Mouse (Mus musculus) splenic B cell, adult 2 months (primary cell): ENCODE data around the gene Pknox2.

Experiments used
- DNase-seq: peaks from one replicate; pipeline ENCODE4 v3.0.0-alpha.2; 2011; ENCODE audit warnings: low read depth, low spot score
- H3K27me3 ChIP-seq: 2 replicates; pipeline ENCODE4 v1.6.1; 2012; ENCODE audit warnings: mild to moderate bottlenecking, low read length, moderate library complexity, mixed read lengths; ENCODE audit not compliant: control insufficient read depth, poor library complexity, insufficient read depth, severe bottlenecking
- H3K36me3 ChIP-seq: 2 replicates; pipeline ENCODE4 v1.6.1; 2012; ENCODE audit warnings: mild to moderate bottlenecking, low read length, moderate library complexity, mixed read lengths; ENCODE audit not compliant: control insufficient read depth, poor library complexity, insufficient read depth, severe bottlenecking

The Pknox2 gene

DNA sequence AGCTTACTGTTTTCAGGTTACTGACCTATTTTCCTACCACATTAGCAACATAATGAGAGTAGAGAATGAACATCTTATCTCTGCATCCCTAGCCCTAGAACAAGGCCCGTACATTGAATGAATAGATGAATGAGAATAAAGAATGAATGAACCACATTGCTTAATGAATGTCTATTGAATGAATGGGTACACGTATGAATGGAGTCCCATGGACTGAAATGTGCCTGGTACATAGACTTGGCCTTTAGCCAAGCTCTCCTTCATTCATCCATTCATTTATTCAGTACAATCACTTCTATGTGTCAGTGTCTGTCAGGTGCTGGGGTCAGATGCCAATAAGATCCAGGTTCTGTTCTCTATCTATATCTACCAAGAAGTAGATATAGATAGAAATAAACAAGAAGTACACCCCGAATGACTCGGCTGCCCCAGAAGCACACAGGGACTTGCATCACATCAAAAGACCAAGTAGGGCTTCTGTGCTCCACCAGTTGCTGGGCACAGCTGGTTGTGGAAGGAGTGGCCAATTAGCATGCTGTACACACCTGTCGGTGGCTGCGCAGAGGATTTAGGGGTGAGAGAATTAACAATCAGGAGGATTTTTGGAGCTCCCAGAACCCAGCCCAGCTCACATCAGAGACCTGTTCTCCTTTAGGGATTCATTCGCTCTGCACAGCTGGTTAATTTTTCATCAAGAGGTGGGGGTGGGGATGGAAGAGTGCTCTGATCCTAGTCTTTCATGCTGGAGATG, 119.2 kb downstream of the Pknox2 start:
- no peaks in the 10 kb centered on the region for H3K27me3 ChIP-seq

DNA sequence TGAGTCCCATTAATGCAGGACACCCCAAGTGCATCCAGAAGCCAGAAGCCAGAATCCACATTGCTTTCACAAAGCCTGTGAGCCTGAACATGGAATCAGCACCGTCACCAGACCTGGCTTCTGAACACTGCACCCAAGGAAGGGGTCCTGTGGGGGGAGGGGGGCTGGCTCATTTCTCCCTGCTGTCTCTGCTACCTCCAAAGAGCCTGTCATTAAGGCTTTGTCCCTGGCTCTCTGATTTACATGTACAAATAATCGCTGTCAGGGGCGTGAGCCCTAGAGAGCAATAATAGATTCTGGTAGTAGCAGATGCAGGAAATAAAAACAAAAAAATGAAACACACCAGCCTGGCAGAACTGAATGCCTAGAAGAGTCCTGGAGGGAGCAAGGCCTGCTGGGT, 121.3 kb downstream of the Pknox2 start:
- Histone ChIP-seq H3K36me3 (no peaks in the 10 kb centered on the region), H3K27me3 (no peaks in the 10 kb centered on the region)
- DNase-seq: no peak

More for the DNA sequence above, 119.2 kb downstream of the Pknox2 start:
- no peak for DNase-seq
- H3K36me3 ChIP-seq: no peaks in the 10 kb centered on the region

DNA sequence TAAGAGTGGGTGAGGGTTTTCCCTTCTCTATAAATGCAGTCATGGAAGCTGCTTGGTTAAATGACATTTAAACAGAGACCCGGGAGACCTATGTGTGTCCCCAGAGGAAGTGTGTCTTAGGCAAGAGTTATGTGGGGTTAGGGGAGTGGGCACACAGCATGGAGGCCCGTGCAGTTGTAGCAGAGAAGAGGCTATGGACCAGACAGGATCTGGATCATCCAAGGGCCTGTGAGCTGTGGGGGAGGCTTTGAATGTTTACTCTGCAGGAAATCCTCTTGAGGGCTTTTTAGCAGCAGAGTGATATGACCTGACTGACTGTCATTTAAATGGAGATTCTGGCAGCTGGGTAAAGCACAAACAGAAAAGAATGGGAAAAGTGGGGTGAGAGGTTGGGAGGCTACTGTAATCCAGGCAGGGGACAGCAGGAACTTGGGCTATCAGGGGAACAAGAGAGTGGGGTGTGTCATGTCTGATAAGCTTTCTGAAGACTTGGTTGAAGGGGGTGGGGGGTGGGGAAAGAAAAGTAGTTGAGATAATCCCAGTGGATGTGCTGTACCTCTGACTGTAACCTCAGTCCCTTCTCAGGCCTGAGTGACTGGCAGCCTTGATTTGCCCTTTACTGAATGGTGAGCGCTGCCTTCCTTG, 125.5 kb downstream of the Pknox2 start:
- H3K27me3 ChIP-seq: no peaks in the 10 kb centered on the region
- no peak for DNase-seq
- no peaks in the 10 kb centered on the region for H3K36me3 ChIP-seq

DNA sequence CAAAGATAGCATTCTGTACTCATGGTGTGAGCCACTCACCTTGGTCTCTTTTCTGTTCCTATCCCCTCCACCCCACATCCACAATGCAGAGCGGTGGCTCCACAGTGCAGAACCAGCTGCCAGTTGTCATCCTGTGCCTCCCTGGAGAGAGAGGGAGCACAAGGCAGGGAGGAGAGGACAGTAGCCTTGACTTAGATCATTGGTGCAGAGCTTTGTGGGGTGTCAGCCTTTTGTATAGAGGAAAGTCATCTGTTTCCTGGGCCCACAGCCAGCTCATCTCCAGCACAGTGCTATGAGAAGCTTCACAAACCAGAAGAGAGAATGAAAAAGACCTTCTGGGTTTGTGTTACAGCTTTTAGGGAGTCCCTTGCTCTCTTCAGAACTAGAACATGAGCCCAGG, 129.1 kb downstream of the Pknox2 start:
- Histone ChIP-seq H3K36me3 (no peaks in the 10 kb centered on the region), H3K27me3 (no peaks in the 10 kb centered on the region; the same call in 1 of the 2 replicates)
- DNase-seq: no peak

DNA sequence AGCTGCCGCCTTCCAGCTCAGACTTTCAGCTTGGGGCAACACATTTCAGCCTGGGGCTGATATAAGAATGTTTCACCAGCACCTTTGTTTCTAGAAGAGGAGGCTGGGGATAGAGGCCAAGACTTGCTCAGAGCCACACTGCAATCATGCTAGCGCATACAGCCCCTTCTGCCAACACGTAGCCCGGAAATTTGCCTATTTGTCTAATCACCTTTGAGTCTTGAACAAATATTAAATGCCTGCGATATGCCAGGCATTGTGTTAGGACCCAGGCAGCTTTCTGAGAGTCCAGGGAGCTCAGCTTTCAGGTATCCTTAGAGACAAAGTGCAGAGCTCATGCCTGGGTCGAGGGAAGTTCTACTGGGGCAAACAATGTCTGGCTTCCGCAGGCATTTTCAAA, 130.0 kb downstream of the Pknox2 start:
- H3K27me3 ChIP-seq: no peaks in the 10 kb centered on the region; the same call in 1 of the 2 replicates
- H3K36me3 ChIP-seq: no peaks in the 10 kb centered on the region
- DNase-seq: no peak

DNA sequence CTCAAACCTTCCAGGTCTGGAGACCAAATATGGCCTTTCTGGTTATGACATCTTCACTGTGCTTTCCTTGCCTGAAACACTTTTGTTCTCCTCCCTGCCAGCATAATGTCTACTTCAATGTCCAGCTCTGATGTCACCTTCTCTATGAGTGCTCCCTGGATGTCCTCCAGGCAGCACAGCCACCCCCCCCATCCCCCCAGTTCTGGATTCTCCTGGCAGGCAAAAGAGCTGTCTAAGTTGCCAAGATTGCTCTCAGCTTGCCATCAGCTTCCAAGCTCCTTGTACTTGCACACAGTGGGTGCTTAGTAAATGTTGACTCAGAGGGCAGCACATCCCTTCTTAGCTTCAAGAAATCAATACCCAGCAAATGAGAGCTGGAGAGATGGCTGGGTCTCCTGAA, 131.0 kb downstream of the Pknox2 start:
- DNase-seq: no peak
- Histone ChIP-seq H3K36me3 (no peaks in the 10 kb centered on the region), H3K27me3 (no peaks in the 10 kb centered on the region; the same call in 1 of the 2 replicates)

DNA sequence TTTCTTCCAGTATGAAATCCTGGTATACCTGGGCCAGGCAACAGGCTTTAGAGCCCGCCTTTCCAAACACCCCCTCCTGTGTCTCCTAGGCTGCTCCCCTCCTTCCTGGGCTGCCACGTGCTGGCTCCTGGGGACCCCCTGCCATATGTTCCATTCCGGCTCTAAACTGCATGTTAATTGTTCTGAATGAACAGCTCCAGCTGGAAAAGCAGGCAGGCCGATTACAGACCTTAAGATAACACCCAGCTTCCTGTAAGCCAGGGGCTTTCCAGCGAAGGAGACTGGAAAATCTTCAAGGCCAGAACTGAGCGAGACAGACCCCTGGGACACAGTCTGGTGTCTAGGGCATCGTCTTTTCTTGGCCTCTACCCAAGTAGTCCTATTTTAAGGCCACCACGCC, 133.6 kb downstream of the Pknox2 start:
- Histone ChIP-seq H3K27me3 (no peaks in the 10 kb centered on the region; the same call in 1 of the 2 replicates), H3K36me3 (no peaks in the 10 kb centered on the region)
- DNase-seq: no peak

DNA sequence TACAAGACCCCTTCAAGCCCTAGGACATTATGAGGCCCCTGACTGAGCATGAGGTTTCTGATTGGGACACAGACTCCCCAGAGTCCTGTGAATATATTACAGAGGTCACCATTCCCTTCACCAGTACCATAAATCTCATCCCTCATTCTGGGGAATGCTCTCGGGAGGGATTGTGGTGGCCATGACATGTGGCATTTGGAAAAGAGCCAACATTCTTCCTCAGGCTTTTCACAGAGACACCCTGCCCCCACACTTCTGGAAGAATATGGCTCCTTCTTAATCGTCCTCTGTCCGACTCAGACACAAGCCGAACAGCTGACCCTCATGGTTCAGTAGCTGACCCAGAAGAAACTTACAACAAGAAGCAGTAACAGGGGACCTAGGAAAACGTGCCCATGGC, 139.1 kb downstream of the Pknox2 start:
- H3K27me3 ChIP-seq: no peaks in the 10 kb centered on the region
- DNase-seq: no peak

DNA sequence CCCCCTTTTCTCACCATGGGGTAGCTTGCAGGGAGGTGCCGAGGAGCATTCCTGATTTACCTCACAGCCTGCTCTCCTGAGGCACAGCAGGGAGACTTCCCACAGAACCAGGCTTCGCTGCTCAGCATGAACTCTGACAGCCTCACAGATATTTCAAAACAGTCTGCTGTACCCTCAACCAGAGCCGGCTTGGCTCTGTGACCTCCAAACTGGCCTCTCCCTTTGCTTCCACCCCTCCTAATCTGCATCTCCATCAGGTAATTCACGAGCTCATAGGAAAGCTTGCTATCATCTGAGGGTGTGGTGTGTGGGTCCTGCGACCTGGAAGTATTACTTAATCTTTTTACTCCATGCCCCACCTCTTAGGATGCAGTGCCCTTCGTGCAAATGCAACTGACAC, 142.5 kb downstream of the Pknox2 start:
- DNase-seq: no peak
- no peaks in the 10 kb centered on the region for H3K36me3 ChIP-seq
- no peaks in the 10 kb centered on the region for H3K27me3 ChIP-seq

More for the DNA sequence above, 139.1 kb downstream of the Pknox2 start:
- no peaks in the 10 kb centered on the region for H3K36me3 ChIP-seq

DNA sequence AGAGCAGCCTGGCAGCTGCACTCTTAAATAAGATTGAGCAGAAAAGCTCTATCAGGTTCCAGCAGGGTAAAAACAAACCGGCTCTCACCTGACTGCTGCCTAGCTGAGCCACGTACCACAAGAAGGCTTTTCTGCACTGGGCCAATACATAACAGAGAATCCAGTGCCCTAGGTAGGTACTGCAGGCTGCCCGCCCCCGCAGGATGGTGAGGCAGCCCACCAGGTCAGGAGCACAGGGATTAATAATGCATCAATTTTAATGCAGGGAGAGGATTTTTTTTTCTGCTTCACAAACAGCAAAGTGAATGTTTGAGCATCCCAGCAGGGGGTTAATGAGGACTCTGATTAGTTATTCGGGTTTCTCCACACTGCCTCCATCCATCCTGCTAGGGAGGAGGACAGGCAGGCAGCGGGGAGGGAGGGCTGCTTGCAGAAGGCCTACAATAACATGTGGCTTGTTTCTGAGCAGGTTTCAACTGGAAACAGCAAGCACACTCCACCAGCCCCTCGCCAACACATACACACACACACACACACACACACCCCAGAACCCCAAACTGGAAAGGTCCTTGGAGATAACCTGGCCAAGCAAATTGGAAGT, 145.2 kb downstream of the Pknox2 start:
- DNase-seq: no peak
- no peaks in the 10 kb centered on the region; the same call in 1 of the 2 replicates for H3K27me3 ChIP-seq

DNA sequence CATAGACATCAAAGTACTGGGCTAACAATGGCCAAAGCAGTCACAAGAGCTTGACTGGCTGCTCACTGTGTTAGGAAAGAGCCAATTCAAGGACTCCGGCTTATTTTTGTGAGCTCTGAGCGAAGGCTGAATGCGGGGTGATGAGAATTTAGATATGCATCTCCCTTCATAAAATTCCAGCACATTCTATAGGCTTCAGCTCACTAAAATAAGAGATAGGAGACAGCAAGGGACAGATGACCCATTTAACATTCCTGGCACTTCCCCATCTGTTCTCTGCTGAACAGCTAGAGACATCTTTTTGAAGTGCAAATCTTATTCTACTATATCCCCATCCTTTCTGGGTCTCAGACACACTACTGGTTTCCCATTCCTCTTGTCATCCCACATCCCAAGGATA, 147.8 kb downstream of the Pknox2 start:
- DNase-seq: no peak

More for the DNA sequence above, 145.2 kb downstream of the Pknox2 start:
- no peaks in the 10 kb centered on the region for H3K36me3 ChIP-seq

DNA sequence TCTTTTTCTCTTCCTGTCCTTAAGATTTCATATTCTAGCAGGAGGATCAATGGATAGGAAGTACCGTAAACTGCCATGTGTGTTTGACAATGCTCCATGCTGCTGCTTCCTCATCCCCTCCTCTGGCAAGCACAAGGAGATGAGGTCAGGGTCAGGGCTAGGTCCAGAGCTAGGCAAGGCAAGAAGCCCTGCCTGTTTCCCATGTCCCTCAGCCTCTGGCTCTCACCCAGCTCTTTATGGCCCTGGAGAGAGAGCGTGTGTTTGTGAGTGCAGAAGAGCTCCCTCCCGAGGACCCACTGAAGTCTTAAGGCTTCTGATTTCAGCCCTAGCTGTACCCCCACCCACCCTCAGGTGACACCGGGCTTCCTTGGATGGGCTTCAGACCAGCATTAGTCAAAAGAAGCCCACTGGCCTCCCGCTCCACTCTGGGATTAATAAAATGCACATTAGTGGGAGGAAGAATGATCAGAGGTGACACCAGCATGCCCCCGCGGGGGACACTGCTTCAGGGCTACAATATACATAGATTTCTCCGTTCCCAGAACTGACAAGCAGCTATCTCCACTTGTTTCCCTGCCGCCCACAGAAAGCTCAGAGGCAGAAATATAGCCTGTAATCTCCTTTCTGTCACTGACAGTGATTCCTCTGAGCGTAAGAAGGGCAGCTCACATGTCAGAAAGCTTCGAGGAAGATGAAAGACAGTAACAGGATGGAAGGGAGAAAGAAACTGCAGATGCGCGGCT, 156.4 kb downstream of the Pknox2 start:
- Histone ChIP-seq H3K36me3 (no peaks in the 10 kb centered on the region), H3K27me3 (no peaks in the 10 kb centered on the region)
- no peak for DNase-seq

More for the DNA sequence above, 147.8 kb downstream of the Pknox2 start:
- Histone ChIP-seq H3K27me3 (no peaks in the 10 kb centered on the region; the same call in 1 of the 2 replicates), H3K36me3 (no peaks in the 10 kb centered on the region)

DNA sequence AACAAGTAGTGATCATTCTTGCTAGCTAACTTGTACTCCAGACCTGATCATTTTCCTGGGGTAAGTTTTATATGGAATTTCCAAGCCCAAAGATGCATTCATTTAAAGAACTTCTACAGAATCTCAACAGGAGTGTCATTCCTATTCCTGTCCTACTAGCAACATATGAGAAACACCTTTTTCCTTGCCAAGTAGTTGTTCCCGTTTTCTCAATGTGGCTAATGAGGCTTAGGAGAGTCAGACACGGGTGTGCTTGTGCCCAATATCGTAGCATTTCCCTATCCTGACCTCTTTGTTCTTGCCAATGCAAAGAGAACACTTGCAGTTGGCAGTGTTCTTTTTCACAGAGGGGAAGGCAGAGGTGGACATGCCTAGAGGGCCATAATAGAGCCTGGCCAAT, 157.2 kb downstream of the Pknox2 start:
- no peak for DNase-seq
- no peaks in the 10 kb centered on the region for H3K27me3 ChIP-seq
- no peaks in the 10 kb centered on the region for H3K36me3 ChIP-seq

DNA sequence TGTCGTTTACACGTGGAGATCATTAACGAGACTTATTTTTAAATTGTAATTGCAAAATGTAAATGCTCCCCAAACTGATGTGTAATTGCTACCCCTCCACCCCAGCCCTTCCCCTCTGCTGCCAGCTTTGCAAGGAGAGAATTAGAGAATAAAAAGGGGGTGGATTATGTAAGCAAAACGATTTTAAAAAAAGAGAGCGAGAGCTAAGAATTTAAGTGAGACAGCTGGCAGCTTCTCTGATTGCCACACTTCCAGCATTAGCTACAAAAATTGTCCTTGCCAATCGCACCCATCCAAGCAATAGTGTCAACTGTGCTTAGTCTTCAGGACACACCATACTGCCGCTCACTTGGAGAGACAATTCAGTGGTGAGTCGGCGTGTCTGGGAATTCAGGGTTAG, 162.0 kb downstream of the Pknox2 start:
- Histone ChIP-seq H3K27me3 (no peaks in the 10 kb centered on the region), H3K36me3 (no peaks in the 10 kb centered on the region)
- no peak for DNase-seq
